Mouse (Mus musculus) liver, embryonic 14.5 days (tissue): ENCODE measurements at regions not wholly inside any gene's neighbourhood (a gene's known extent, or its start where the extent isn't known, plus 50 kb on each side); places are given as distances from the start of the nearest gene placed in this dataset.
A peak's percentile ranks its signal among the peaks of the same experiment; 100 is the strongest.

Source experiments
- ATAC-seq: fragments of 200-750 bp; cut with Nextera tagmentation; 2 replicates; pipeline ENCODE4 v1.8.0; 2017; ENCODE audit warnings: moderate number of reproducible peaks, mild to moderate bottlenecking, moderate library complexity; ENCODE audit not compliant: insufficient read depth
- DNase-seq, 3 experiments: peaks; one replicate each; pipeline ENCODE4 v3.0.0-alpha.2; 2012 to 2013; ENCODE audit warnings: low read depth in 3 of 3, low spot score in 3 of 3
- H3K27ac ChIP-seq: fragments of 300-500 bp; sonication (generic); 2 replicates; pipeline ENCODE4 v1.5.1; 2014; ENCODE audit warnings: moderate library complexity, mild to moderate bottlenecking, control low read depth, inconsistent platforms
- H3K27me3 ChIP-seq: fragments of 300-500 bp; sonication (generic); 2 replicates; pipeline ENCODE4 v1.6.1; 2014; ENCODE audit warnings: mild to moderate bottlenecking, low read length, moderate library complexity; ENCODE audit not compliant: control insufficient read depth, insufficient read depth
- H3K36me3 ChIP-seq: fragments of 300-500 bp; sonication (generic); replicated peaks from 2 replicates; pipeline ENCODE4 v1.6.1; 2014; ENCODE audit warnings: low read depth; ENCODE audit not compliant: control insufficient read depth, insufficient read depth
- H3K4me1 ChIP-seq, 2 experiments: fragments of 200-500 bp in 1 of 2; fragments of 300-500 bp in 1 of 2; sonication (generic) in 1 of 2; replicated peaks; 2 replicates each; pipeline ENCODE4 v1.6.1; 2012 to 2014; ENCODE audit warnings: antibody characterized with exemption in 1 of 2, inconsistent platforms in 1 of 2, low read length in 1 of 2; ENCODE audit not compliant: control insufficient read depth in 2 of 2, insufficient read depth in 2 of 2
- H3K4me2 ChIP-seq: fragments of 300-500 bp; sonication (generic); 2 replicates; pipeline ENCODE4 v1.6.1; 2014; ENCODE audit warnings: low read depth, mild to moderate bottlenecking, control low read depth, moderate library complexity
- H3K4me3 ChIP-seq, 2 experiments: fragments of 200-500 bp in 1 of 2; fragments of 300-500 bp in 1 of 2; sonication (generic) in 1 of 2; 2 replicates each; pipeline ENCODE4 v1.5.1; 2012 to 2014; ENCODE audit warnings: low read depth in 2 of 2, low read length in 2 of 2, mild to moderate bottlenecking in 2 of 2, control low read depth in 1 of 2, inconsistent platforms in 1 of 2, moderate library complexity in 1 of 2; ENCODE audit not compliant: insufficient read depth in 1 of 2
- H3K9ac ChIP-seq: fragments of 300-500 bp; sonication (generic); replicated peaks from 2 replicates; pipeline ENCODE4 v1.6.1; 2014; ENCODE audit warnings: mild to moderate bottlenecking, control low read depth, moderate library complexity
- H3K9me3 ChIP-seq: fragments of 300-500 bp; sonication (generic); 2 replicates; pipeline ENCODE4 v1.6.1; 2016; ENCODE audit warnings: low read length, mixed read lengths; ENCODE audit not compliant: control insufficient read depth
- CTCF ChIP-seq: IDR thresholded peaks from 2 replicates; pipeline ENCODE4 v1.5.1; 2016; ENCODE audit warnings: antibody characterized with exemption, low read depth, control low read depth
- EP300 ChIP-seq: IDR thresholded peaks from 2 replicates; pipeline ENCODE4 v1.6.1; 2016; ENCODE audit warnings: antibody characterized with exemption, low read depth
- WGBS: fragments of 180-500 bp; shearing (Covaris S2); extraction: QIAGEN DNeasy Blood & Tissue Kit; methylation state at CpG from one replicate; pipeline ENCODE4 v1.1.7; 2014; ENCODE audit not compliant: insufficient replicate concordance; 5-methylcytosine and 5-hydroxymethylcytosine counted together

DNA sequence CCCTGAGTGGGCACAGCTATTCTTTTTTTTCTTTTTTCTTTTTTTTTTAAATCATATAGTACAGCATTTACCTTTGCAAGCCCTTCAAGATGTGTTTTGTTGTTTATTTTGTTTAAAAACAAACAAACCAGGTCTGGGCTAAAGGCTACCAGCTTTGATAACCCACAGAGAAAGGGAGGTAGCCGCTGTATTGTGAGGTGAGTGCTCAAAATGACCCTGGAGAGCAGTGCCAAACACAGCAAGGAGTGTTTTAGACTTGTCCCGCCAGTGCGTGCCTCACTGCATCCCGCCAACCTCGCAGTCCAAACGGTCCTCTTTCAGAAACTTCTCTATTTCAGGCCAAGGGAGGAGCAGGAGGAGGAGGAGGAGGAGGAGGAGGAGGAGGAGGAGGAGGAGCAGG, 152.0 kb upstream of the Ctnnb1 start:
- Histone ChIP-seq H3K4me2 (peak overlapping the region; percentile 18; the same call in 1 of the 2 replicates), H3K9ac (no peak overlapping the region), H3K27me3 (no peaks in the 10 kb centered on the region), H3K9me3 (no peaks in the 10 kb centered on the region), H3K27ac (peak overlapping the region; percentile 44), H3K36me3 (no peaks in the 10 kb centered on the region), H3K4me3 (no peak overlapping the region), H3K4me1 (peaks cover 2 to 17% of the 10 kb centered on the region in 2 experiments; a peak in 2 of 4 replicates)
- DNase-seq (no peak), ATAC-seq (no peak)
- no peak for TF ChIP-seq EP300
- TF ChIP-seq CTCF = no peak
- WGBS = 9% methylated on average over 6 of the region's 6 CpGs

DNA sequence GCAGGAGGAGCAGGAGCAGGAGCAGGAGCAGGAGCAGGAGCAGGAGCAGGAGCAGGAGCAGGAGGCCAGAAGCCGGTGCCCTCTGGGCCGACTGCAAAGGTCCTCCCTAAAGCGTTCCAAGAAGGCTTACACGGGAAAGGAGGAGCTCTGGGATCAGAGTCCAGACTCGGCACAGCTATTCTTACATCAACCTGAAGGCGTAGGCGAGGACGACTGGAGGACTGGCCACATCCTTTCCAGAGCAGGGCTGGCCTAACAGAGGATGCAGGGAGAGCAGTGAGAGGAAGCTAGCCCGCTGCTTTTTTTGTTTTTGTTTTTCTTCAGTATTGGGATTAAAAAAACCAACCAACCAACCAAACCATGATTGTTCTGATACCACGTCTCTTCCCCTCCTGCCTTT, 151.5 kb upstream of the Ctnnb1 start:
- TF ChIP-seq EP300 = no peak
- TF ChIP-seq CTCF = no peak
- DNase-seq = no peak
- Histone ChIP-seq H3K27me3 (no peaks in the 10 kb centered on the region), H3K4me2 (no peak overlapping the region), H3K27ac (no peak overlapping the region), H3K36me3 (no peaks in the 10 kb centered on the region), H3K9ac (no peak overlapping the region), H3K4me3 (no peak overlapping the region), H3K9me3 (no peaks in the 10 kb centered on the region), H3K4me1 (peaks cover 2 to 17% of the 10 kb centered on the region in 2 experiments; a peak in 2 of 4 replicates)
- ATAC-seq = no peak
- WGBS = 32% methylated on average over 10 of the region's 10 CpGs

DNA sequence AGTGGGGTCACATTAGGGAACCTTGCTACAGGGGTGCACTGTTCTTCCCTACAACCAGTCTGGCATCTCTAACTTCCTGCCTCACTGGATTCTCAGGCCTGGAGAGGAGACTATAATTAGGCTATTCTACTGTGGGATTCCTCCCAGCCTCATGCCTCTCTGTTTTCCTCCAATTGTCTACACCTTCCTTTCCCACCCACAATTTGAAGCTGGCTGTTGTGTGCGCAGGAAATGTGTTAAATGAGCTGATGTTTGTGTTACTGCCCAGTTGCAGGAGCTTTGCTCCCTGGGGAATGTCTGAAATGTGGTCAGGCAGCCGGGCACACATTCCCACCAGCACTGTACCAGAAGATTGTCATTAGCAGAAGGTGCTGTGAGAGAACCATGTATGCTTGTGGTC, 150.6 kb upstream of the Ctnnb1 start:
- DNase-seq = no peak
- H3K27me3 ChIP-seq = no peaks in the 10 kb centered on the region
- no peak overlapping the region for H3K4me3 ChIP-seq
- TF ChIP-seq EP300 (no peak), CTCF (no peak)
- no peak overlapping the region for H3K4me2 ChIP-seq
- no peak for ATAC-seq
- H3K4me1 ChIP-seq = peaks cover 2 to 15% of the 10 kb centered on the region in 2 experiments; a peak in 2 of 4 replicates
- no peak overlapping the region for H3K27ac ChIP-seq
- no peak overlapping the region for H3K9ac ChIP-seq
- H3K36me3 ChIP-seq = no peaks in the 10 kb centered on the region
- H3K9me3 ChIP-seq = no peaks in the 10 kb centered on the region
- WGBS = 46% methylated on average over 2 of the region's 2 CpGs

DNA sequence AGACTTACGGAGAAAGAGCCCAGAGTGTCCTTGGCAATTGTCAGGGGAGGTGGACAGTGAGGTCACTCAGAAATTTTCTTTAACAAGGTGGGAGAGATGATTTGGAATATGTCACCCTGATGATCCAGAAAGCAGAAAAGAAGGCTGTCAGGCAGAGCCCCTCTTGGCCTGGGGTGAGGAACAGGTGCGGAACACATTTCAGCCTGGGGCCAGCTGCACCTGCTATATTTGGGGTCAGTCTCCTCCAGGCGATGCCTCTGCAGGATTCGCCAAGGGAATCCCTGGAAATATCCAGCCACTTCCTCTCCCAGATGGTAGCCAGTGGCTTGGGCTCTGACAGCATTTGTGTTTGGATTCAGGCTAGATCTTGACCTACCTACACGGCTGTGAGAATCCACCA, 134.8 kb upstream of the Ctnnb1 start:
- Histone ChIP-seq H3K4me3 (no peak overlapping the region), H3K9me3 (no peaks in the 10 kb centered on the region; the same call in 1 of the 2 replicates), H3K36me3 (no peaks in the 10 kb centered on the region), H3K27me3 (no peaks in the 10 kb centered on the region), H3K4me2 (no peak overlapping the region), H3K27ac (no peak overlapping the region), H3K4me1 (no peaks in the 10 kb centered on the region), H3K9ac (no peak overlapping the region)
- TF ChIP-seq CTCF (no peak), EP300 (no peak)
- DNase-seq (no peak), ATAC-seq (no peak)
- WGBS = 75% methylated on average over 5 of the region's 5 CpGs

DNA sequence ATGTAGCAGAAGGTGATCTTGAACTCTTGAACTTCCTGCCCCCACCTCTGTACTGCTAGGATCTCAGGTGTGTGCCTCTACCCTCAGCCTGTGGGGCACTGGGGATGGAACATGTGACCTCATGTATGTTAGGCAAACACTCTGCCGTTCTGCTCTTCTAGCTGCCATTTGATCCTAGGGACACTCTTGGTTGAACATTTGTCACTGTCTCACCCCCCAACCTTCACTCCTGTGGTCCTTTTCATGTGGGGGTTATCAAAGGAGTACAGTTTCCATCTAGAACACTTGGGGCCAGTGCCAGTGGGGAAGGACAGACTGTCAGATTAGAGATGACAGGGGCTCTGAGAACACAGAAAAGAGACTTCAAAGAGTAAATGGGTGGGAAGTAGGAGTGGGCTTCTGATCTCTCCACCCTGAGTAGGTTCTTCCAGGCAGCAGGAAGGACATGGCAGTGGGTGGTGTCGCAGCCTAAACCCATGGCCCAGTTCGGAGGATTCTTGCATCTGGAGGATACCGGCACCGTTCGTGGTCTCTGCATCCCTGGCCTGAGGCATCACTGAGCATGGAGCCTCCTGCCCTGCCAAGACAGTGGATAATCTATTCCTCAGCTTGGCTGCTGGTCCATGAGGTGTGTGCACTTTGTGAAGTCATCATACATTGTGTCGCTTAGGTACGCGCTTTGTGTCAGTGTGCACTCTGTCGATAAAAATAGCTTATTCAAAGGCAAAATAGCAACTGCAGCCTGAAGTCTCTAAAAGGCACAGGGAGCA, 132.7 kb upstream of the Ctnnb1 start:
- DNase-seq (no peak), ATAC-seq (no peak)
- Histone ChIP-seq H3K27ac (no peak overlapping the region), H3K36me3 (no peaks in the 10 kb centered on the region), H3K27me3 (no peaks in the 10 kb centered on the region), H3K4me2 (no peak overlapping the region), H3K4me3 (no peak overlapping the region), H3K9ac (no peak overlapping the region), H3K9me3 (no peaks in the 10 kb centered on the region; the same call in 1 of the 2 replicates), H3K4me1 (no peaks in the 10 kb centered on the region)
- WGBS = 66% methylated on average over 10 of the region's 10 CpGs
- TF ChIP-seq EP300 (no peak), CTCF (no peak)
